Mouse (Mus musculus) embryonic facial prominence, embryonic 15.5 days (tissue): Measurements from ENCODE around the gene Banp. TPM values are rescaled to one million over a fixed set of nuclear protein-coding genes. Genes with fewer than 3 reads are reported as not detected.

Experiments
- ATAC-seq: fragments of 200-750 bp; cut with Nextera tagmentation; 2 replicates; pipeline ENCODE4 v1.8.0; 2017; ENCODE audit warnings: low read depth, moderate TSS enrichment; ENCODE audit not compliant: insufficient number of reproducible peaks, low FRiP score, low TSS enrichment
- H3K27ac ChIP-seq: fragments of 300-500 bp; sonication (generic); replicated peaks from 2 replicates; pipeline ENCODE4 v1.5.1; 2015; ENCODE audit warnings: mild to moderate bottlenecking, inconsistent platforms
- H3K27me3 ChIP-seq: fragments of 300-500 bp; sonication (generic); 2 replicates; pipeline ENCODE4 v1.6.1; 2015; ENCODE audit warnings: inconsistent platforms
- H3K36me3 ChIP-seq: fragments of 300-500 bp; sonication (generic); 2 replicates; pipeline ENCODE4 v1.6.1; 2015; ENCODE audit warnings: mild to moderate bottlenecking, inconsistent platforms
- H3K4me1 ChIP-seq: fragments of 300-500 bp; sonication (generic); 2 replicates; pipeline ENCODE4 v1.6.1; 2015; ENCODE audit warnings: inconsistent platforms
- H3K4me2 ChIP-seq: fragments of 300-500 bp; sonication (generic); replicated peaks from 2 replicates; pipeline ENCODE4 v1.6.1; 2015; ENCODE audit warnings: mild to moderate bottlenecking, inconsistent platforms
- H3K4me3 ChIP-seq: fragments of 300-500 bp; sonication (generic); replicated peaks from 2 replicates; pipeline ENCODE4 v1.5.1; 2015; ENCODE audit warnings: mild to moderate bottlenecking, inconsistent platforms
- H3K9ac ChIP-seq: fragments of 300-500 bp; sonication (generic); 2 replicates; pipeline ENCODE4 v1.6.1; 2015; ENCODE audit warnings: inconsistent platforms
- H3K9me3 ChIP-seq: fragments of 300-500 bp; sonication (generic); replicated peaks from 2 replicates; pipeline ENCODE4 v1.6.1; 2016; ENCODE audit warnings: inconsistent platforms
- WGBS: fragments of 180-500 bp; shearing (Covaris S2); methylation state at CpG from one replicate; pipeline ENCODE4 v1.1.7; 2015; 5-methylcytosine and 5-hydroxymethylcytosine counted together
- polyA plus RNA-seq: library from polyadenylated mRNA; unstranded; fragments of >200 nt; fragmentation: Nextera tagmentation; extraction: Ambion mirVana; gene quantifications from 2 replicates; pipeline ENCODE4 v1.2.1, GENCODE M21; 2015

Gene Banp
- polyA plus RNA-seq = 46.3 and 48.5 TPM in 2 replicates

DNA sequence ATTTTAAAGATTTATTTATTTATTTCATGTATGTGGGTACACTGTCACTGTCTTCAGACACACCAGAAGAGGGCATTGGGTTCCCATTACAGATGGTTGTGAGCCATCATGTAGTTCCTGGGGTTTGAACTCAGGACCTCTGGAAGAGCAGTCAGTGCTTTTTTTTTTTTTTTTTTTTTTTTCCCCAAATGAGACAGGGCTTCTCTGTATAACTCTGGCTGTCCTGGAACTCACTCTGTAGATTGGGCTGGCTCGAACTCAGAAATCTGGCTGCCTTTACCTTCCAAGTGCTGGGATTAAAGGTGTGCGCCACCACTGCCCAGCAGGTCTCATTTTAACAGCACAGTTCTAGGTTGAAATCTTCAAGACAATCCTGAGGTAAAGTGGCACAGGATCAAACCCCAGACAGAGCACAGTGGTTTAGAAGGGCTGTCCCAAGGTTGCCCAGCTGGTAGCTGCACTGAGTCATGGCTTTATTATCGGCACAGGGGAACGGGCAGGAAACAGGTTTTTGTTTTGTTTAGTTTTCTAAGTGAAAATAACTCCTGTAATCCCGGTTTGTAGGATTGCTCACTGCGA, at the start of gene Banp:
Gene Banp (plus strand): TSS at position 529 of the 579 bp plus-strand sequence.
- no peak for ATAC-seq
- Histone ChIP-seq H3K9ac (peak within 1 kb of the TSS; percentile 97), H3K27ac (peak within 1 kb of the TSS; percentile 93), H3K27me3 (no peaks in the 10 kb centered on the region), H3K4me2 (peak within 1 kb of the TSS; percentile 77), H3K4me1 (peaks cover 54% of the 10 kb centered on the region), H3K4me3 (peak within 1 kb of the TSS; percentile 93), H3K36me3 (peaks cover 9% of the 10 kb centered on the region; the same call in 1 of the 2 replicates), H3K9me3 (no peaks in the 10 kb centered on the region)
- 56% methylated on average over 6 of the region's 6 CpGs for WGBS

GRCm38 (mm10) chr8:121901498-121902236, 47.9 kb upstream of the Banp start:
- H3K9me3 ChIP-seq = no peaks in the 10 kb centered on the region
- H3K27me3 ChIP-seq = no peaks in the 10 kb centered on the region
- H3K36me3 ChIP-seq = no peaks in the 10 kb centered on the region
- no peak overlapping the region for H3K9ac ChIP-seq
- 31% methylated on average over 8 of the region's 8 CpGs for WGBS
- no peak overlapping the region for H3K4me2 ChIP-seq
- H3K4me1 ChIP-seq = peaks cover 71% of the 10 kb centered on the region
- peak overlapping the region; percentile 51; the same call in 1 of the 2 replicates for H3K27ac ChIP-seq
- H3K4me3 ChIP-seq = no peak overlapping the region
- ATAC-seq = no peak

GRCm38 (mm10) chr8:121903977-121904376, 45.6 kb upstream of the Banp start:
- H3K4me1 ChIP-seq = peaks cover 55% of the 10 kb centered on the region
- no peaks in the 10 kb centered on the region for H3K36me3 ChIP-seq
- no peaks in the 10 kb centered on the region for H3K9me3 ChIP-seq
- 0 out of 2 replicates have a peak, but pooled peaks cover 4% of the 10 kb centered on the region for H3K27me3 ChIP-seq
- 0 out of 2 replicates have a peak overlapping the region, but pooled peaks have one; percentile 8 for H3K4me2 ChIP-seq
- no peak overlapping the region for H3K27ac ChIP-seq
- no peak overlapping the region for H3K9ac ChIP-seq
- no peak for ATAC-seq
- H3K4me3 ChIP-seq = peak overlapping the region; percentile 15; the same call in 1 of the 2 replicates
- WGBS = 58% methylated on average over 6 of the region's 6 CpGs

- Histone ChIP-seq H3K4me3 (peak overlapping the region; percentile 11; the same call in 1 of the 2 replicates), H3K36me3 (no peaks in the 10 kb centered on the region), H3K9ac (no peak overlapping the region), H3K9me3 (no peaks in the 10 kb centered on the region), H3K4me2 (peak overlapping the region; percentile 96), H3K27me3 (0 out of 2 replicates have a peak, but pooled peaks cover 7% of the 10 kb centered on the region), H3K4me1 (peaks cover 55% of the 10 kb centered on the region), H3K27ac (no peak overlapping the region)
- no peak for ATAC-seq
- WGBS = 80% methylated on average over 9 of the region's 9 CpGs
These were observed 44.6 kb upstream of the Banp start for GRCm38 (mm10) chr8:121904999-121905398.

- Histone ChIP-seq H3K9me3 (no peaks in the 10 kb centered on the region), H3K9ac (no peak overlapping the region), H3K4me3 (peak overlapping the region; percentile 63), H3K36me3 (no peaks in the 10 kb centered on the region), H3K27ac (no peak overlapping the region), H3K4me2 (peak overlapping the region; percentile 96), H3K4me1 (peaks cover 55% of the 10 kb centered on the region), H3K27me3 (0 out of 2 replicates have a peak, but pooled peaks cover 7% of the 10 kb centered on the region)
- no peak for ATAC-seq
- 48% methylated on average over 1 of the region's 1 CpGs for WGBS
These were observed 44.1 kb upstream of the Banp start for GRCm38 (mm10) chr8:121905420-121905819.

GRCm38 (mm10) chr8:121905864-121906263, 43.7 kb upstream of the Banp start:
- Histone ChIP-seq H3K9me3 (no peaks in the 10 kb centered on the region), H3K27me3 (0 out of 2 replicates have a peak, but pooled peaks cover 7% of the 10 kb centered on the region), H3K4me3 (peak overlapping the region; percentile 63), H3K9ac (no peak overlapping the region), H3K27ac (no peak overlapping the region), H3K4me1 (peaks cover 55% of the 10 kb centered on the region), H3K4me2 (peak overlapping the region; percentile 96), H3K36me3 (no peaks in the 10 kb centered on the region)
- WGBS = 21% methylated on average over 5 of the region's 5 CpGs
- no peak for ATAC-seq

GRCm38 (mm10) chr8:121906542-121907512, 42.7 kb upstream of the Banp start:
- peak; percentile 39 for ATAC-seq
- WGBS = under 1% methylated on average over 71 of the region's 72 CpGs

GRCm38 (mm10) chr8:121907587-121908248, 41.8 kb upstream of the Banp start, which contains the start of gene Slc7a5:
Gene Slc7a5, minus strand, starts transcription at chr8:121907694.
- Histone ChIP-seq H3K9ac (peak within 1 kb of the TSS; percentile 35), H3K4me1 (peaks cover 40% of the 10 kb centered on the region), H3K4me3 (peak within 1 kb of the TSS; percentile 63), H3K27me3 (0 out of 2 replicates have a peak, but pooled peaks cover 7% of the 10 kb centered on the region), H3K27ac (no peak within 1 kb of the TSS), H3K36me3 (no peaks in the 10 kb centered on the region), H3K4me2 (peak within 1 kb of the TSS; percentile 96), H3K9me3 (no peaks in the 10 kb centered on the region)
- peak; percentile 92 for ATAC-seq
- under 1% methylated on average over 60 of the region's 61 CpGs for WGBS

More at GRCm38 (mm10) chr8:121906542-121907512, 42.7 kb upstream of the Banp start:
- H3K4me3 ChIP-seq = peak overlapping the region; percentile 63
- no peaks in the 10 kb centered on the region for H3K36me3 ChIP-seq
- peaks cover 45% of the 10 kb centered on the region for H3K4me1 ChIP-seq
- H3K4me2 ChIP-seq = peak overlapping the region; percentile 96
- peak overlapping the region; percentile 35 for H3K9ac ChIP-seq
- no peaks in the 10 kb centered on the region for H3K9me3 ChIP-seq
- H3K27ac ChIP-seq = no peak overlapping the region
- H3K27me3 ChIP-seq = 0 out of 2 replicates have a peak, but pooled peaks cover 7% of the 10 kb centered on the region

DNA sequence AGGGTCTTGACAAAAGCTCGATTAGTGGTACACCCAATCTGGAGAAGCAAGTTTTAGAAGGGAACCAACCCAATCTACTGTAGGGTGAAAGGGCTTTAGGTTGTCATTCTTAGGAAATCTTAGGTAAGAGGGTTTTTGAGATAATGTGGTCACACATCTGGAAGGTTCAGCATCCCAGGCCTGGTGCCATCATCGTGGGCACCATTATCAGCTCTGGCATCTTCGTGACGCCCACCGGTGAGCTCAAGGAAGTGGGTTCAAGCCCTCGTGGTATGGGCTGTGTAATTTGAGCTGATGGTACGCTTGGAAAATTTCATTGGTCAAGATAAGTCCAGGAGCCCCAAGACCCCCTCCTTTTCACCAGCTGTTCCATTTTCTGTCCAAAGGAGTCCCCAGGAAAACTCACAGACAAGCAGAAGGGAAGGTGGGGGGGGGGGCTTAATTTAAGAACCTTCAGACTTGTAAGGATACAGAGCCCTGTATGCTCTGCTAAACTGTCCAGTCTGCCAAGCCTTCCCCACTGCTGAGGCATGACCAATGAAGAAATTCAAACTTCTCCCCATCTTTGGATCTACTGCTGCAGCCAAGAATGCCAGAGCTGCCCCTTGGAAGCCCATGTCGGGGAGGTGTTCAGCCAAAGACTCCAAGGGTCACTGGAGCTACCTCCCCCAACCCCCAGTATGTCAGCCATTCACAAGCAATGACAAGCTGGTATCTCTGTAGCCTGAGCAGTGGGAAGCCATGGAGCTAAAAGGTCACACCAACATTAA, 41.0 kb upstream of the Banp start:
- Histone ChIP-seq H3K9me3 (no peaks in the 10 kb centered on the region), H3K27me3 (0 out of 2 replicates have a peak, but pooled peaks cover 7% of the 10 kb centered on the region), H3K4me3 (no peak overlapping the region), H3K4me2 (peak overlapping the region; percentile 96), H3K36me3 (no peaks in the 10 kb centered on the region), H3K27ac (no peak overlapping the region), H3K9ac (no peak overlapping the region), H3K4me1 (peaks cover 34% of the 10 kb centered on the region)
- ATAC-seq = no peak
- 51% methylated on average over 8 of the region's 8 CpGs for WGBS
